Mouse (Mus musculus) ES-Bruce4 (cell line): ENCODE data around the gene Mmp25. TPM values are rescaled to one million over a fixed set of nuclear protein-coding genes. Genes with fewer than 3 reads are reported as not detected.
"Not testable (repeated sequence)": the region's sequence is repeated elsewhere in the genome, so short reads cannot be mapped to it uniquely, and the experiment has no call there.

ENCODE experiments used
- H3K27ac ChIP-seq: 2 replicates; pipeline ENCODE4 v1.5.1; 2012; ENCODE audit warnings: low read length, inconsistent platforms; ENCODE audit not compliant: insufficient read depth
- H3K27me3 ChIP-seq: 2 replicates; pipeline ENCODE4 v1.6.1; 2012; ENCODE audit warnings: mild to moderate bottlenecking, low read length, inconsistent platforms; ENCODE audit not compliant: control insufficient read depth, poor library complexity, insufficient read depth, severe bottlenecking
- H3K36me3 ChIP-seq: 2 replicates; pipeline ENCODE4 v1.6.1; 2012; ENCODE audit warnings: inconsistent platforms, mild to moderate bottlenecking, low read length, moderate library complexity; ENCODE audit not compliant: control insufficient read depth, poor library complexity, insufficient read depth, severe bottlenecking
- H3K4me1 ChIP-seq: one replicate; pipeline ENCODE4 v1.8.1; 2011; ENCODE audit warnings: low read length; ENCODE audit not compliant: control insufficient read depth, insufficient read depth
- H3K4me3 ChIP-seq: 2 replicates; pipeline ENCODE4 v1.5.1; 2011; ENCODE audit warnings: low read depth, mild to moderate bottlenecking, low read length
- H3K9ac ChIP-seq: 2 replicates; pipeline ENCODE4 v1.6.1; 2012; ENCODE audit warnings: low read depth, mild to moderate bottlenecking, inconsistent platforms; ENCODE audit not compliant: poor library complexity, severe bottlenecking
- H3K9me3 ChIP-seq: replicated peaks from 2 replicates; pipeline ENCODE4 v1.6.1; 2012; ENCODE audit warnings: mild to moderate bottlenecking, low read length, inconsistent platforms; ENCODE audit not compliant: control insufficient read depth, poor library complexity, insufficient read depth, severe bottlenecking
- CTCF ChIP-seq: IDR thresholded peaks from one replicate; pipeline ENCODE4 v1.8.1; 2011; ENCODE audit warnings: low read depth, low read length
- EP300 ChIP-seq: IDR thresholded peaks from 2 replicates; pipeline ENCODE4 v1.6.1; 2011; ENCODE audit warnings: low read depth, low read length; ENCODE audit not compliant: insufficient read depth
- POLR2A ChIP-seq: IDR thresholded peaks from one replicate; pipeline ENCODE4 v1.8.1; 2011; ENCODE audit warnings: low read length; ENCODE audit not compliant: insufficient read depth
- polyA plus RNA-seq: library from polyadenylated mRNA; stranded (reverse); fragments of >200 nt; gene quantifications from 2 replicates; pipeline ENCODE4 v1.2.4, GENCODE M21; 2011; ENCODE audit warnings: low read depth; ENCODE audit not compliant: missing spikeins, insufficient read depth, insufficient read length

Mmp25 gene
- polyA plus RNA-seq, 1 experiment: 10.9 TPM

DNA sequence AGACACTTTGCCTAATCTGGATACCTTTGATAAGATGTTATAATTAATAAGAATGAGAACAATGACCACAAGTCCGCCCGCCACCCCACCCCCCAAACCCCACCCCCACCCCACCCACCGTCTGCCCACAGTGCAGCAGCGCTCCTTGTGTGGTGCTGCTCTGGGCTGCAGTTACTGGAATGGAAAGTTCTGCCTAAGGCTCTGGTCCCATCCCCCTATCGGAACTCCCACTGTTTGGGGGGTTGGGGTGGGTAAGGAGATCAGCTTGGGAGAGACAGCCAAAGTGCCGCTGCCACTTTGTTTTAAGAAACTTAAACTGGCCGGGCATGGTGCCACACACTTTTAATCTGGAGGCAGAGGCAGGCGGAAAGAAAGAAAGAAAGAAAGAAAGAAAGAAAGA, 42.0 kb downstream of the Mmp25 start:
- H3K27me3 ChIP-seq: no peaks in the 10 kb centered on the region
- TF ChIP-seq EP300: peak; percentile 94
- no peak for TF ChIP-seq POLR2A
- peak overlapping the region; percentile 92 for H3K9ac ChIP-seq
- H3K4me3 ChIP-seq: peak overlapping the region; percentile 31
- peak overlapping the region; percentile 97 for H3K27ac ChIP-seq
- peaks cover 14% of the 10 kb centered on the region for H3K36me3 ChIP-seq
- H3K9me3 ChIP-seq: no peaks in the 10 kb centered on the region
- no peaks in the 10 kb centered on the region for H3K4me1 ChIP-seq

DNA sequence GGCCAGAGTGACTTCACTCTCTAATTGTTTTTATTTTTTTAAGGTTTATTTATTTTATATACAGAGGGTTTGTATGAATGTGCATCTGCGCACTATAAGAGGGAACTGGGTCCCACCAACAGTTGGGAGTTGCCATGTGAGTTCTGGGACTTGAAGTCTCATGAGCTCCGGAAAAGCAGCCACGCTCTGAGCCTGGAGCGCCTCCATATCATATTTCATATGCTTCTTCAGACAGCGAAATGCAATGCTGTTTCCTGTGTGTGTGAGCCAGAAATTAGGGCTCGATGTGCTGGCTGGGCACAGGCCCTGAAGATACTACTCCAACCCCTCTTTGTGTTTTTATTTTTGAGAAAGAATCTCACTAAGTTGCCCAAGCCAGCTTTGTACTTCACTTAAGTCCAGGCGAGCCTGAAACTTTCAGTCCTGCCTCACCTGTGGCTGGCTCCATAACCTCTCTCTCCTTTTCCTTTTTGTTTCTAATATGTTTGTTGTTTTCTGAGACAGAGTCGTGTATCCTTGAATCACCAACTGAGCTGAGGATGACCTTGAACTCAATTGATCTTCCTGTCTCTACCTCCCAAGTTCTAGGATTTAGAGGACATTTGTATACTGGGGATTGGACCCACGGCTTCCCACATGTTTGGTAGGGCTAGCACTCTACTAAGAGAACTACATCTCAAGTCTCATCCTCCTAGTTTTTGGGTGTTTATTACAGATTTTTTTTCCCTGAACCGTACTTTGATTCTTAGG, 43.1 kb downstream of the Mmp25 start:
- Histone ChIP-seq H3K27ac (peak overlapping the region; percentile 98), H3K36me3 (peaks cover 6% of the 10 kb centered on the region), H3K4me1 (no peaks in the 10 kb centered on the region), H3K27me3 (no peaks in the 10 kb centered on the region), H3K4me3 (peak overlapping the region; percentile 89), H3K9ac (peak overlapping the region; percentile 92), H3K9me3 (no peaks in the 10 kb centered on the region)
- no peak for TF ChIP-seq EP300
- no peak for TF ChIP-seq CTCF
- TF ChIP-seq POLR2A: no peak

DNA sequence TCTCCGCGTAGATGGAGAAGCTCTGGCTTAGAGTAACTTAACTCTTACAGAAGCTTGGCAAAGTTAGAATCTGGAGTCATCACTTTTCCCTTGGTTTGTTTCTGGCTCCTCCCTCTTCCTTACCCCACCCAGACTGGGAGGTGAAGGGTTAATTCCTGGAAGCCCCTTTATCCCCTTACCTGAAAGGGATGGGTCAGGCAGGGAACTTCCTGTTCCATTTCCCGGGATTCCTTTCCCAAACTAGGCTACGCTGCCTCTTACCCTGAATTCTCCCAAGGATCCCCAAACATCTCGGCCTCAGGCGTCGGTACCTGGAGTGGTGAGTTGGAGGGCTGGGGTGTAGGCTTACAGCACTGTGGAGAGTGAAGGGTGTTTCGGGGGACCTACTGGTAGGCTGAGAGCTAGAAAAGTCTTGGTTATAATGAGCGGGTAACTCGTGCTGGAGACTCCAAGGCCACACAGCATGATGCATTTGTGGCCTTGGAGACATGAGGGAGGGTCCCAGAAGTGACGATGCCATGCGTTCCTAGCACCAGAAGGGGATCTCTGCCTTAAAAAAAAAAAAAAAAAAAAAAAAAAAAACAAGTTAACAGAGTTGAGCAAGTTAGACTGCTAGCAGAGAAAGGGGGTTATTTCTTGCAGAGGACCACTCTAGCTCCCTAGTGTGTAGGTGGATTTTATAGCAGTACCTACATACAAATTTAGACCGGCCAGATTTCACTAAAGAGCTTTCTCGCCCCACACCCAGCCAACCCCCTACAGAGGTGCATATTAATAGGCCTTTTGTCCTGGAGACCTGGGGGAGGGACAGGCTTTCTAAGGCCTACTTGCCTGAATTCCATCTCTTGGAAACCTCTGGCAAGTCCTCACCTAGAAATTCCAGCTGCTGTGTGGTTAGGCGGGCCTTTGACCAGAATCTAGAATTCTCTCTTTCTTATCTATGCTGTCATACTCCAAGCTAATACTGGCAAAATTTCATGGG, 44.1 kb downstream of the Mmp25 start, which contains the start of gene Zscan10:
Gene Zscan10 (plus strand): TSS at position 216 of the 982 bp plus-strand sequence.
- H3K4me1 ChIP-seq: no peaks in the 10 kb centered on the region
- H3K9me3 ChIP-seq: no peaks in the 10 kb centered on the region
- TF ChIP-seq EP300 (peak; percentile 64), CTCF (no peak)
- H3K4me3 ChIP-seq: peak within 1 kb of the TSS; percentile 89
- H3K27me3 ChIP-seq: no peaks in the 10 kb centered on the region
- peak within 1 kb of the TSS; percentile 92 for H3K9ac ChIP-seq
- H3K27ac ChIP-seq: peak within 1 kb of the TSS; percentile 98
- H3K36me3 ChIP-seq: 0 out of 2 replicates have a peak, but pooled peaks cover 2% of the 10 kb centered on the region

DNA sequence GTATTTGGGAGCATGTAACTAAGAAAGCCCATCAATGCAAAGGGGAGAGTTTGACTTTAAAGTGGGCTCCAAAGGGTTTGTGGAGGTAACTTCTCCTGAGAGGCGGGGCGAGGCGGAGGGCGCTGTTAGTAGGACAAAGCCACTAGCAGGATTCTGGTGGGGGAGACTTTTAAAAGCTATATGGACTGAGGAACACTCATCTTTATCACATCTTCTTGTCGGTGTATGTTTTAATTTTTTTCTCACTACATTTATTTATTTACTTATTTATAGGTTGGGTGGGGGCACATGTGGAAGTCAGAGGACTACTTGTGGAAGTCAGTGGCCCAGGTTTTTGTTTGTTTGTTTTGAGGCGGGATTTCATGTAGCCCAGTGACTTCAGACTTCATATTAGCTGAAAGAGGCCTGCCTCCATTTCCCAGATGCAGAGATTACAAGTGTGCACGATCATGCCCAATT, 45.4 kb downstream of the Mmp25 start:
- Histone ChIP-seq H3K36me3 (no peaks in the 10 kb centered on the region), H3K9me3 (no peaks in the 10 kb centered on the region), H3K27ac (peak overlapping the region; percentile 98), H3K9ac (peak overlapping the region; percentile 92), H3K27me3 (no peaks in the 10 kb centered on the region), H3K4me3 (peak overlapping the region; percentile 61), H3K4me1 (no peaks in the 10 kb centered on the region)
- TF ChIP-seq CTCF: no peak
- no peak for TF ChIP-seq POLR2A
- no peak for TF ChIP-seq EP300

DNA sequence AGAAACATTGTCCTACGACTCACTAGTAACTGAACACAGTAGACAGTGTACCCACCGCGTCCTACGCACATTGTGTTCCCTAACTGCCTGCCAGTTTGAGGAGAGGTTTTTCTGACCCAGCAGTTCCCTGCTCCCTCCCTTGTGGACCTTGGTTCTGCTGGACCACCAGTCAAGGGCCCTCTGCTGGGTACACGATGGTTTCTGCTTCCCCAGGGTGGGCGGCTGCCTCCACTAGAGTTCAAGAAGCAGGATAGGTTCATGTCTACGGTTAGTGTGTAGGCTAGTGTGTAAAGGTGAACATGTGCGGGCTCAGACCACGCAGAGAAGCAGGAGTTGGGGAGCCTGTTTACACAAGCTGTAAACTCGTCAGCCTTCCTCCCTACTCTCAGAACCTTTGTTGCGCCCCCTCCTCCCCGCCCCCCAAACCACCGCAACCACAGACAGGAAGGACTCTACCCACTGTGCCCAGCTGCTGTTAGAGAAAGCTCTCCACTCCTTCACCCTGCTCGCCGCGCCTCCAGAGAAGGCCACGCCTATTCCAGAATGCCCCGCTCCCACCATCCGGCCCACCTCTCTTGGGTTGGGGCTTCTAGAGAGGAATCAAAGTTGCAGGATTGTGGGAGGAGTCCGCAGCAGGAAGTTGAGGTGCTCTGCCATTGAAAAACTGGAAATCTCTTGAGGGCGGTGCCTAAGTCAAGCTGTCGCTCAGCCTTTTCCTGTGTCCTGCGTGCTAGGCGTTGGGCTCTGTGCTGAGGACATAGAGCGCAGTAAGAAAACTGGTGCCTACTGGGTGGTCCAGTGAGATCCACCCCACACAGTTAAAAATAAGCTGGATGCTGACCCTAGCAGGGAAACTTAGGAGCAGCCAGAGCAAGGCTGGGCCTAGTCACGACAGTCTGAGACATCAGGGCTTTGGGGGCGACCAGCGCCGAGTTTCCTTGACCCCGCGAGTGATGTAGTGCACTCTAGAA, 46.2 kb downstream of the Mmp25 start, which contains the start of gene Zfp13:
Gene Zfp13 (minus strand): TSS at position 906 of the 971 bp plus-strand sequence.
- H3K9ac ChIP-seq: peak within 1 kb of the TSS; percentile 92
- no peaks in the 10 kb centered on the region for H3K9me3 ChIP-seq
- no peaks in the 10 kb centered on the region for H3K27me3 ChIP-seq
- no peaks in the 10 kb centered on the region for H3K36me3 ChIP-seq
- H3K4me1 ChIP-seq: no peaks in the 10 kb centered on the region
- H3K4me3 ChIP-seq: peak within 1 kb of the TSS; percentile 96
- peak within 1 kb of the TSS; percentile 98 for H3K27ac ChIP-seq
- TF ChIP-seq POLR2A: peak; percentile 93
- no peak for TF ChIP-seq CTCF
- TF ChIP-seq EP300: 0 out of 2 replicates have a peak, but pooled peaks have one; percentile 34

DNA sequence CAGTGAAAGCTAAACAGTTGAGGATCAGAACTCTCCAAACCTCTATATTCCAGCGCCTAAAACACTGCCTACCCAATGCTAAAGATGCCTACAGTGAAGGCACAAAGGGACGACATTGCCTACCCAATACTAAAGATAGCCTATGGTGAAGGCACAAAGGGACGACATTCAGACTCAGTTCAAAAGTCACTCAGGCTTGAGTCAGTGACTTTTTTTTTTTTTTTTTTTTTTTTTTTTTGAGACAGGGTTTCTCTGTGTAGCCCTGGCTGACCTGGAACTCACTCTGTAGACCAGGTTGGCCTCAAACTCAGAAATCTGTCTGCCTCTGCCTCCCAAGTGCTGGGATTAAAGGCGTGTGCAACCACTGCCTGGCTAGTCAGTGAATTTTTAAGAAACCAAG, 49.9 kb downstream of the Mmp25 start:
- H3K4me1 ChIP-seq, H3K27ac ChIP-seq, H3K9ac ChIP-seq, H3K4me3 ChIP-seq, H3K27me3 ChIP-seq, H3K9me3 ChIP-seq, H3K36me3 ChIP-seq: not testable (repeated sequence)
